Mouse (Mus musculus): Measurements from ENCODE around the gene Rdx.

Rdx gene

GRCm38 (mm10) chr9:52107161-52107560, 60.2 kb downstream of the Rdx start:
- DNase-seq (ENCODE audit: extremely low read depth, low read depth), result no peak

GRCm38 (mm10) chr9:52110738-52111137, 63.8 kb downstream of the Rdx start:
- DNase-seq (ENCODE audit: extremely low read depth, low read depth), result no peak

GRCm38 (mm10) chr9:52113091-52113490, 66.1 kb downstream of the Rdx start:
- no peak for DNase-seq (ENCODE audit: extremely low read depth, low read depth)

- DNase-seq (ENCODE audit: extremely low read depth, low read depth), result no peak
These were observed 72.2 kb downstream of the Rdx start for GRCm38 (mm10) chr9:52119212-52119611.

- no peak for DNase-seq (ENCODE audit: extremely low read depth, low read depth)
These were observed 78.3 kb downstream of the Rdx start for GRCm38 (mm10) chr9:52125225-52125624.

- DNase-seq (ENCODE audit: extremely low read depth, low read depth), result no peak
These were observed 83.4 kb downstream of the Rdx start for GRCm38 (mm10) chr9:52130348-52130747.

- no peak for DNase-seq (ENCODE audit: extremely low read depth, low read depth)
These were observed 85.8 kb downstream of the Rdx start for GRCm38 (mm10) chr9:52132771-52133170.

Measured in MEL-GATA-1-ER (cell line).